Mouse (Mus musculus): ENCODE data around the gene Dok3.

The Dok3 gene

DNA sequence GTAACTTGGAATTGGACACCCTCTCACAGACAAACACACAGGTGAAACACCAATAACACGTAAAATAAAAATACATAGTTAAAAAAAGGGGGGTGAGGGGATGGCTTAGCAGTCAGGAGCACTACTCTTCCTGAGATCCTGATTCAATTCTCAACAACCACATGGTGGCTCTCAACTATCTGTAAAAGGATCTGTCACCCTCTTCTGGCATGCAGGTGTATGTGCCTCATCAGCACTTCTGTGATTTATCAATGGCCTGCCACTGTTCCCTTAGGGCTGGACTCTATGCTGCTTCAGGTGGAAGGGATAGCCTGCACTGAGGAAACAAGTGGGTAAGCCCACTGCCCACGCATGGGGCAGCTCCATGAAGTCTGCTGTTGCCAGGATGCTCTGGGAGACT, 11.8 kb upstream of the Dok3 start:
- DNase-seq (ENCODE audit: low spot score) = no peak

DNA sequence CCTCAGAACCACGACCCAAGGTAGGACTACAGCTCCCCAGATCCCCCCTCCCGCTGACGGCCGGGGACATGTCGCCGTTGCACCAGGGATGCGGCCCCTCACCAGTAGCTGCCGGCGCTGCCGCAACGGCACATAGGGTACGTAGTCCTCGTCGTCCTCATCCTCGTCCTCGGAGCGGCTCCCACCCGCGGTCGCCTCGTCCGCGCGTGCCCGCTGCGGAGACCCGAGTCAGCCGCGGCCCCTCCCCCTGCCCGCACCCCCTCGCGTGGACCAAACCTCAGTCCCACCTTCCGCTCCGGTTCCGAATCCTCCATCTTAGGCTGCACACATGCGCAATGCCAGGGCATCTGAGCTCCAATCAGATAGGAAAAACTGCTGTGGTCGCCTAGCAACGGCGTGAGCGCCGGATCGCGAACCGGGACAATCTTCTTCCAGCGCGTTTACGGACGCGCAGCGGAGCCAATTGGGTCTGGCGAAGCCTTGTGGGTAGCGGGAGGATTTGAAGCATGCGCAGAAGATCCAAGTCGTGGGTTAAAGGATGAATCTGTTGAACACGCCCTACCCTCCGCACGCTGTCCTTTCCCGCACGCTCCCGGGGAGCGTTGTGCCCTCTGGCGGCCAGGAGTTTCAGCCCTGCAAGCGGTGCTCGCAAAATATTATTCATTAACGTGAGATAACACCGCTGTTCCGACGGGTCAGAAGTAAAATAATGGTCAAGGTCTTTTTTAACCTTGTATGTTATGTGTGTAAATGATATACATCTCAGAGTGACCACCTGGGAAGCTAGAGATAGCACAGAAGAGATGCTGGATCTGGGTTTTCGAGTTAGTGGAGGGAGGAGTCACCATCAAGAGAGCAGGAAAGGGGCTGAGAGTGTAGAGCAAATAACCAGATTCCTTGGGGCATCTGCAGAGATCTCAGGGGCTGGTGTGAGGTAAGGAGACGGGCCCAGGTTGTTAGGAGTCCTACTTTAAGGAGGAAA, 7.4 kb upstream of the Dok3 start, which contains the start of gene Ddx41:
Gene Ddx41 (minus strand): TSS at position 465 of the 982 bp plus-strand sequence.
- DNase-seq (ENCODE audit: low spot score) = peak; percentile 100

DNA sequence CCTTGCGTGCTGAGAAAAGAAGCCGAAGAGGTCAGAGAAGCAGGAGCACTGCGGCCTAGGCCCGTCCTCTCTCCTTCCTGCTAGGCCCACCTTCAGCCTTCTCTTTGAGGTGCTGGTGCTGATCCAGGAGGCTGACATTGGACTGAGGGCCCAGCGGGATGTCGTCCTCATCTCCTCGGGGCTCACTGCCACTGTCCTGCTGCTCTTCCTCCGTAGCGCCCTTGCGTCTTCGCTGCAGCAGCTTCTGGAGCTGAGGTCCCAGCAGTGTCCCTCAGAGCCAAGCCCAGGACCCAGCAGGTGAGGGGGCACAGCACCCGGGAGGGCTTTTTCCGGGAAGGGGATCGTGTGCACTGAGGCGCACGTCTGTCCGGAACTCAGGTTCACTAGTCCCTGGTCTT, 6.7 kb upstream of the Dok3 start:
- no peak for DNase-seq (ENCODE audit: low spot score)

DNA sequence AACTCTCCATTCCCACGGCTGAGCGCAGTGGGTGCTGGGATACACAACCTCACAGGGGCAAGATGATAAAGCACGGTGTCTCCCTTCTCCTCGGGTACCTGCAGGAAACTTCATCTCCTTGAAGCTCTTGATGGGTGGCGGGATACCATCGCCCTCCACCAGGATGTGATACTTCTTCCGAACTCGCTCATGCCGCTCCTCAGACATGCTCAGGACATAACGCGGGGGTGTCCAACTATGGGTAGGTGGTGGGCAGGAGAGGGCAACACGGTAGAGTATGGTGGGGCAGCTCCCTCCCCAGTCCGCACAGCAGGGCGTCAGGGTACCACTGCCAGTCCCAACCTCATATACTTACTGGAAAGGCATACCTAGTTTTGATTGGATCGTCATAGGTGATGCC, 6.1 kb upstream of the Dok3 start:
- DNase-seq (ENCODE audit: low spot score) = no peak

DNA sequence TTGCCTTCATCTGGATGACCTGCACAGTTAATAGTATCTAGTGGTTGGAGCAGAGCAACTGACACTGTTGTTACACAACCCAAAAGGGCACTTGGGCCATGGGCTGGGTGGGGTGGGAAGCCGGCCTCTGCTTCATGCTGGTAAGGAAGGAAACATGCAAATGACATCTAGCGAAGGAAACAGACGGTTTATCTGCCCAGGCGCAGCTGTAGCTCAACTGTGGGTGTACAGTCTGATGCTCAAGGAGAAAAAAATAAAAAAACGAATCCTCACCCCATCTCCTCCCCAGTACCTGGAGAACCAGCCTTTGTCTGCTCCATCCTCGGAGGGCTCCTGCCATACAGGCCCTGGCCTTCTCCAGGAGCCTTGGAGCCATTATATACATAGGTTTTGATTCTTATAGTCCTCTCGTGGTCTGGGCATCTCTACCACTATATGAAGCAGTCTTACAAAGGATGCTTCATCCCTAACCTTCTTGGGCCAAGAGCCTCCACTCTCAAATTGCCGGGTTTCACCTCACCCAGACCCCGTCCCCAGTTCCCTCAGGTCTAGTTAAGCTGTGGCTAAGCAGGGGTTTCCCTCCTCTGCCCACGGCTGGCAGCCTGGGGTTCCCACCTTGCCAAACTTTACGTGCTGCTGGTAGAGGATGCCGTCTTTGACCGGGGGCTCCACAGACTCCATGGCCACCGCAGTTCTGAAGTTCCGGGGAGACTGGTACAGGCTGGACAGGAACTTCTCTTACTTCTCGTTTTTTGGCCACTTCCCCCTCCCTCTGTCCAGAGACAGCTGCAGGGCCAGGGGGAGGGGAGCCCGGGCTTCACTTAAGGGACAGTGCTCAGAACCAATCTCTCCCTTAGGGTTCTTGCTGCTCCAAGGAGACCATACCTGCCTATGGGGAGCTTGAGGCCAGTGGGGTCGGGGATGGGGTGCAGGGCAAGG, 993 bp downstream of the Dok3 start:
- no peak for DNase-seq (ENCODE audit: low spot score)

DNA sequence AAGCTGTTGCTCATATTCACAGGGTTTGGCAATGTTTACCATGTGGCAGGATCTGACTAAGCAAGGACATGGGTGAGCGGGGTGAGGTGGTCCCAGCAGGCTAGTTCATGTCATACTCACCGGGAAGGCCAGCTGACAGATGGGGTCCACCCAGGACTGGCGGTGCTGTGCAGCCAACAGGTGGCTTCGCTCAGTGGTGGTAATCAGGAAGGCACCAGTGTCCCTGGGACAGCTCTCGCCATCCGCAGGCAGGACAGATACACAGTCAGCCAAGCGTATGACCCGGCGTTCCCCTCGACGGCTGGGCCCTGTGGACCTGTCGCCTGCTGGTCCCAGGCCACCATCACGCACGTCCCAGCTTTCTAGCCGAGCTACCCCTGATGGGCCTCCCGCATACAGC, 1.9 kb downstream of the Dok3 start:
- DNase-seq (ENCODE audit: low spot score) = no peak

DNA sequence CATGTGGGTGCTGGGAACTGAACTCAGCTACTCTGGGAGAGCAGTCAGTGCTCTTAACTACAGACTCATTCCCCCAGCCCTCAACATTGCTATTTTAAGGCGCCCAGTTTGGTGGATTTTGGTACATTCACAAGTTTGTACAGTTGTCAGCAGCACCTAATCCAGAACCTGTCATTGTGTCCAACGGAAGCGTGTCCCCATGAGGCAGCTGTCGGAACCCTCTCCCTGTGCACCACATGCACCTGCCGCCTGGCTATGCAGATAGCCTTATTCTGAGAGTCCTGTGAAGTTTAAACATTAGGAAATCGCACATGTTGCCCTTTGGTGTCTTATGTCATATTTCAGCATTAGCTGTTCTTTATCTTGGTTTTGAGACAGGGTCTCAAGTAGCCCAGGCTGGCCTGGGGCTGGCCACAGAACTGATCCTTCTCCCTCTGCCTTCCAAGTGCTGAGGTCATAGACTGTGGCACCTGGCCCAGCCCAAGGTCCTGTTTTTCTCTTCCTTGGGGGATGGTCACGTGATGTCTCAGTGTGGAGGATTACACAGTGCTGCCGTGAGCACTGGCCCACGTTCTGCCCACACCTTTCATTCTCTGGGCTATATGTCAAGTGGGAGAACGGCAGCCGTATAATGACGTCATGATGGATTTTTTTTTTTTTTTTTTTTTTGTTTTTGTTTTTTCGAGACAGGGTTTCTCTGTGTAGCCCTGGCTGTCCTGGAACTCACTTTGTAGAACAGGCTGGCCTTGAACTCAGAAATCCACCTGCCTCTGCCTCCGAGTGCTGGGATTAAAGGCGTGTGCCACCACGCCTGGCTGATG, 3.2 kb downstream of the Dok3 start:
- no peak for DNase-seq (ENCODE audit: low spot score)

DNA sequence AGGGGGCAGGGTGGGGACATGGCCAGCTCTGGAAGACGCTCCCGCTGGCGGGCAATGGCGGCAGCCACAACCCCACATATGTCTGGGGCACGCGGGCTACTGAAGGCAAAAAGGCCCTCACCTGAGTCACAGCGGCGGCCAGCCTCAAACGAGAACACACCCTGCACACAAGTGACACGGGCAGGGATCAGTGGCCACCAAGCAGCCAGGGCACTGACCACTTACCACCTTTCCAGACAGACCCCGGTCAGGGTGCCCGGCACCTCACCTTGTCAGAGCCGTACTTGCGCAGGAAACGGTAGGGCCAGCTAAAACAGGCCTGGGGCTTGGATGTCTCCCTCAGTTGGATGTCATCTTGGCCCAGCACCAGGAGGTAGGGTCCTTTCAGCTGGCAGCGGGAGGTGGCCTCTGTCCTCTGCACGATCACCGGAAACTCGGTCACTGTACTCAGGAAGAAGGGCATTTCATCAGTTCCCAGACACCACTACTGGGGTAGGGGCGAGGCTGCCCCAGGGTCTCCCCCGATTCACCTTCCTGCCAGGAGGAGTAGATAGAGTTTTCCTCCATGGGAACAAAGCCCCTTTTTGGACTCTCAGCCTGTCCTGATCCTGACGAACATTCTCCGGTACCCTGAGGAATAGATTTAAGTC, 5.0 kb downstream of the Dok3 start:
- no peak for DNase-seq (ENCODE audit: low spot score)

DNA sequence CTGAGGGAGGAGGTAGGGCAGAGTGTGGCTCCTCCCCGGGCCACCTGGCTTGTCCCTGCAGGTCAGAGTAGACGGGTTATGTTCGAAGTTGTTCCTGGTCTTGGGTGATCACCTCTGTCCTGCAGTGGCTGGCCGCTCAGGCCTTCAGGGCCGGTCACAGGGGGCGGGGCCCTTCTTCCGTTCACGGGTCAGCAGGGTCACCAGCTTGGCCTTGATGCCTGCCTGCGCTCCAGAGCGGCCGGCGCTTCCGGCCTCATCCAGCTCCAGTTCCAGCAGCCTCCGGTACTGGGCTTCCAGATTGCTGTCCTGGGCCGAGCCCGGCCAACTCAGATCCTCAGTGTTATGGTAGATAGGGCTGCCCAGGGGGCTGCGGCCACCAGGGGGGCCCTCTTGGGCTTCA, 5.8 kb downstream of the Dok3 start:
- no peak for DNase-seq (ENCODE audit: low spot score)

DNA sequence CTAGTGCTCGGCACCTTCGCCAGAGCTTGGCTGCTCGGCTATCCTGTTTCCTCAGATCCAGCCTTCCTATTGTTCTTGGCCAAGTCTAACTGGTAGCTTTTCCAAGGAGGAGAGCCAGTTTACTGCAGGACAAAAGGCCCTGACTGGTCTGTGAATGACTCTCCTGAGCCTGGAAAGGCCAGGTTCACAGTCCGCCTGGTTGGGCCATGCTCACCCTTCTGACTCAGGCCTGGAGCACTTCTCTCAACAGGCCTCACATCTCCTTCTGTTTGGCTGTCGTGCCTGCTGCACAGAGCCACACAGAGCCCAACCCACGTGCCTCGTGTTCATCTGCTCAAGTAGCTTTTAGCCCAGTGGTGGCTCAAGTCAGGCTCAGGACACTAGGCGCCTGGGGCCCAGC, 6.4 kb downstream of the Dok3 start:
- DNase-seq (ENCODE audit: low spot score) = no peak

DNA sequence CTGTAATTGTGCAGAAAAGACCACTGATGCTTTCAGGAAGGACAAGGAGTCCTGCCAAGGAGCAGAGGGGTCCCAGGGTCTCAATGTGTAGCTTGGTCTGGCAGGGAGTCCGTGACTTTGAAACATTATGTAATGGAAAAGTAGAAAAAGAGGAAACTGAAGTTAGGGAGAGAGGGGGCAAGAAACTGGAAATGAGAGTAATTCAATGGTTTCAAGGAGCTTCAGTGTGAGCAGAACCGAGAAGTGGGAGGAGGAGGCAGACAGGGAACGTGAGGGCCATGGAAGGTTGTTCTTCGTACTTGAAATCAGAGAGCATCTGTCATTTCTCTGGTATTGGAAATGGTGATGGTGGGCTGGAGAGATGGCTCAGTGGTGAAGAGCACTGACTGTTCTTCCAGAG, 9.5 kb downstream of the Dok3 start:
- DNase-seq (ENCODE audit: low spot score) = no peak

DNA sequence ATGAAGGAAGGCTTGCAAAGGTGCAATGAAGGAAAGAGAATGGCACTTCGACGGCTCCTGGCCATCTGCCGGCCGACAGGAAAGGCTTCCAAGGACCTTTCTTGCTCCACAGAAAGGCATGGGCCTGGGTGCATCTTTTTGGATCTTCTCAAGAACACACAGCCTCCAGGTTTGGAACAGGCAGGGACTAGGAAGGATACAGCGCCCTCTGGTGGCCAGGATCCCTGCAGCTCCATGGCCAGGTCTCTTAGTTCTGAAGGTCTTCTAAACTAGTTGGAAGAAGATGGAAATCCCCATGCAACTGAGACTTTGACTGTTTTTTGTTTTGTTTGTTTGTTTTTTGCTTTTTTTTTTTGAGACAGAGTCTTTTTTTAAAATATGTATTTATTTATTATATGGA, 12.1 kb downstream of the Dok3 start:
- DNase-seq (ENCODE audit: low spot score) = peak; percentile 82

DNA sequence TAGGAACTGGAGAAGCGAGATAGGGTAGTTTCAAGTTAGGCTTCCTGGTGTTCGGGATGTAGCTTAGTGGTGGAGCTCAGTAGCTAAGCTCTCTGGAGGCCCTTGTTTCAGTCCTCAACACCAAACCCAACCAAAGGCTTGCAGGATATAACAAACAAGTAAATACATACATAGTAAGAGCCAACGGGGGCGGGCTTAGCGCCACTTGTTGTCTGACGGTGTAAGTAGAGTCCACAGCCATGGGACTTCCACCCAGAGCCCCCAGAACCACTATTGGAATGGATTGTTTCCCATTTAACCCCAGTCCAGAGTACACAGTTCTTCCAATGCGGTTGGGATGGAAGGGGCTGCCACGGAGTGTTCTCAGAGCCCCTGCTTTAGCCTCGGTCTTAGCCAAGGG, 15.3 kb downstream of the Dok3 start:
- DNase-seq (ENCODE audit: low spot score) = no peak

DNA sequence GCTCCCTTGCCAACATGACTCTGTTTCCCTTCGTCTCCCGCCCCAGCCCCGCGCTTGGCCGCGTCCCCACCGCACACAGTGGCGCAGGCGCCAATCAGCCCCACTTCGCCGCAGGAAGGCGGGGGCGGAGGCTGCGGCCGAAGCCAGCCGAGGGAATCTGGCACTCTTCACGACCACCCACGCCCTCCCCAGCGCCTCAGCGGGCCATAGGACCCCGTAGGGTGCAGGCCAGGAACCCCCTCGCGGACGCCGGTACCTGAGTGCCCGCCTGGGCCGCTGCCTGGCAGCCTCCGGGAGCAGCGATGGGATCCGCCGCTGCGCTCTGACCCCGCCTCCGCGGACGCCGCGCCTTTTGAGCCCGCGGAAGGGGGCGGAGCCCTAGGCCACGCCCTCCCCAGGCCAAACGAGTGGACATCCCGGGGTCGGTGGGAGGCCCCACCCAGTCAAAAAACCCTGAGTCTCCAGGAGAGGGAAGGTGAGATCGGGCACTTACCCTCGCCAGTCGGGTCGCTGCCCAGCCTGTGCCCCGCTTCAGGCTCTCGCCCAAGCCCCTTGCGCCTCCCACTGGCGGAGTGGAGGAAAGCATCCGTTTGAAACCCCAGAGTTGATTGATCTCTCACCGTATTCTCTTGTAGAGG, 15.9 kb downstream of the Dok3 start, which contains the start of gene Pdlim7:
Gene Pdlim7 (minus strand): TSS at position 566 of the 638 bp plus-strand sequence.
- peak; percentile 95 for DNase-seq (ENCODE audit: low spot score)

DNA sequence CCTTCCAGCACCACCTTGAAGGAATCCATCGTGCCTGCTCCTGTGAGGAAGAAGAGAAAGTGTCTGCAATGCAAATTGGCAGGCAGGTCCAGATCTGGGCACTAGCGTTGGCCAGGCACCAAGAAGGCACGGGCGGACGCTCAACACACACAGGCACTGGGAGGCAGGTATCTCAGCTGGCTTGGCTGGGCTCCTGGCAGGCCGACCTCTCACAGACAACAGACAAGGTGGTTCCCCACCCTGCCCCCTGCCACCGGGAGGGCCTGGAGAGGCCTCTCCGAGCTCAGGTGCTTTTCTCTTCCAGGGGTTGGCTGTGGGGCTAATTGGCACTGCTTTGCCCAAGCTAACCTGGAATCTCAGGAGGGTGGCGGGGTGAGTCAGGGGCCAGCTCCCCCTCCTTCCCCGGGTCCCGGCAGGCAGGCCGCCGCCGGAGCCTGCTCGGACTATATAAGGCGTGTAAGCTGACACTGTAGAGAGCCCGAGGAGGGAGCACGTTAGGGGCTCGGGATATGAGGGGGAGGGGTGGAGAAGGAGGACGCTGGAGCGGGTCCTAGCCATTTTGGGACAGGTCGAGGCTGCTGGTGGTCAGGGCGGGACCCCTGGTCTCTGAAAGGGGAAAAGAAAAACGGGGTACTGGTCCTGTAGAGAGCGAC, 16.6 kb downstream of the Dok3 start:
- DNase-seq (ENCODE audit: low spot score) = peak; percentile 49

DNA sequence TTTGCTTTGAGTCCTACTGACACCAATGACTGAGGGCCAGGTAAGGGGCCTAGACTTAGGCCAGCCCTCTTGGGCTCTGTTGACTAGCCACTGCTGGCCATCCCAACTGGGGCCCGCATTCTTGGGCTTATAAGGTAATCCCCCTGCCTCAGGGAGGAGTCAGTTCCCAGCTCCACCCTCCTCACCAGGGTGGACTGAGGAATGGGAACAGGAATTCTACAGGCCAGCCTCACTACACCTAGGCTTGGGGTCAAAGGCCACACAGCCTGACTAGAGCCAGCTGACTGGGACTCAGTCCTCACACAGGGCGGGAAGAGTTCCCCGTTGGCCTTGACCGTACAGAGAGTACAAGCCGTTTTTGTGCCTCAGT, 17.6 kb downstream of the Dok3 start:
- DNase-seq (ENCODE audit: low spot score) = no peak

DNA sequence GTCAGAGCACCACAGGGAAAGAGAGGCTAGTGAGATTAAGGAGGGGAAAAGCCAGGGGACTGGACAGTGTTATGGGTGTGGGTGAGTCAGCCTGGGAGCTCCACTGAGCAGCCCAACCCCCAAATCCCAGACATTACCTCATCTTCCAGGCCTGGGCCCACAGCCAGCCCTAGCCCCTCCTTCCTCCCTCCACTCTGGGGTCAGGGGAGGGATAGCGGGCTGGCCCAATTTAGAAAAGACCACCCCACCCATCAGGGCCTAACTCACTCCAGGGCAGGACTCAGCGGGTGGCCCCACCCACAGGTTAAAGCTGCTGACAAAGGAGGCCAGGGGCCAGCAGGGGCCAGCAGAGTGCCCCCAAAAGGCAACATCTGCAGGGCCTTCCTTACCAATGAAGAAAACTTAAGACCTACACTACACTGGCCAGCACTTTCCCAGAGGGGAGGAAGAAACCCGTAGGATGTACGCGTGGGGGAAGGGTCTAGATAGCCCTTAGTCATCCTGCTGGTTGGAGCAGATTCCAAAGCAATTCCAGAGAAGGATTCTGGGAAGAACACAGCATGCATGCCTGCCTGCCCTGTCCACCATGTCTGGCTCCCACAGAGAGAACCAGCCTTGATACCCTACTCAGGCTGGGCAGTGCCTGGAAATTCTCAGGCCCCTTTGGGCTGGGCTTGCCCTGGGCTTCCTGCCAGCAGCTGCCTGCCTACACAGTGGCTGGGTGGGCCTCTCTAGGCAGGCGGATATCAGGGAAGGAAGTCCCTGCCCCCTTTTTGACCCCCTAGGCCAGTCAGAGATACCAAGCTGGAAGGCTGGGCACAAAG, 18.2 kb downstream of the Dok3 start:
- peak; percentile 71 for DNase-seq (ENCODE audit: low spot score)

DNA sequence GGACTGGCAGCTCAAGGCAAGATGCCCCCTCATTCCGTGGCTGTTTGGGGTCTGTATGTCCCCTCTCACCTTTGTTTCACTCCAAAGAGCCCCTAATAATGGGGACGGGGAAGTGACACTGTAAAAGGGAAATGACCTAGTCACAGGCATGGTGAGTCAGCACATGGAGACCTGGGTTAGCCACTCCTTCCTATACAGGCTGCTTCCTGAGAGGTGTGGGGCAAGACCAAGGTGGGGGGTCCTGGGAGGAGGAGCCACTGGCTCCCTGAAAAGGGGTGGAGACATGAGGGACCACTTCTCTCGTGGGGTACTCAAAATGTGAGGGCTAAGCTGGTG, 18.8 kb downstream of the Dok3 start:
- DNase-seq (ENCODE audit: low spot score) = no peak

DNA sequence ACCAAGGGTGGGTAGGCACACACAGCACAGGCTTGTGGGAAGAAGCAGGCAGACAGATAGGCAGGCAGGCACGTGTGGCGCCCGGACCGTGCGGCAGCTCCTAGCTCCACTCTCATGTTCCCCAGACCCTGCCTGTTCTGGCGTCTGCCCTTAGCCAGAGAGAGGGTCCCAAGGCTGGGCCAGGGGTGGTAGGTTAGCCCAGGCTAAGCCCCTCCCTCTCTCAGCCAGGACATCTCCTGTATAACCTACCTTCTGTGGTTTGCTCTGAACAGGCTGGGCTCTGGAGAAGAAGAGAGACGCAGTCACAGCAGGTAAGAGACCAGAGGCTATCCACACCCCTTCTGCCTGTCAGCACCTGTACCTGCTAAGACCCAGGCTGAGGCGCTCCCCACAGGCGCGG, 20.6 kb downstream of the Dok3 start:
- no peak for DNase-seq (ENCODE audit: low spot score)

DNA sequence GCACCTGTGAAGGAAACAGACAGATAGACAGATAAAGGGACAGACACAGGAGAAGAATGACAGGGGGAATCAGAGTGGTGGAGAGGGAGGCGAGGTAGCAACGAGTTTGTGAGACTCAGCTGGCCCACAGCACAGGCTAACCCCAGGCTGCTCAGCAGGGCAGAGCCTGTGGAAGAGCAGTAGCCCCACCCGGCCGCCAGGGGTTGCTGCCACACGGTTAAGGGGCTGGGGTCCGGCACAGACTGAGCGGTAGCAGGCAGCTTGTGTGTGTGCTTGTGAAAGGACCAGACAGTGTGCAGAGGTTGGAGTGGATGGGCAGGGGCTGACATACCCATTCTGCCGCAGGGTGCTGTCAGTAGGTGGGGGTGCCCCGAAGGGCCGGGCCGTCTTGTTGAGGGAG, 21.2 kb downstream of the Dok3 start:
- DNase-seq (ENCODE audit: low spot score) = no peak
